Mouse (Mus musculus) forebrain, embryonic 13.5 days (tissue): ENCODE results near the gene Teddm3. TPM values are rescaled to one million over a fixed set of nuclear protein-coding genes. Genes with fewer than 3 reads are reported as not detected.
A peak's percentile ranks its signal among the peaks of the same experiment; 100 is the strongest.
"Not testable (repeated sequence)": the region's sequence is repeated elsewhere in the genome, so short reads cannot be mapped to it uniquely, and the experiment has no call there.

ENCODE experiments used
- ATAC-seq: fragments of 200-750 bp; cut with Nextera tagmentation; 2 replicates; pipeline ENCODE4 v1.8.0; 2017
- H3K27ac ChIP-seq: fragments of 300-500 bp; sonication (generic); 2 replicates; pipeline ENCODE4 v1.5.1; 2015; ENCODE audit warnings: inconsistent platforms, mild to moderate bottlenecking, moderate library complexity
- H3K27me3 ChIP-seq: fragments of 300-500 bp; sonication (generic); 2 replicates; pipeline ENCODE4 v1.6.1; 2015; ENCODE audit warnings: mild to moderate bottlenecking, inconsistent platforms
- H3K36me3 ChIP-seq: fragments of 300-500 bp; sonication (generic); 2 replicates; pipeline ENCODE4 v1.6.1; 2015; ENCODE audit warnings: mild to moderate bottlenecking, inconsistent platforms; ENCODE audit not compliant: poor library complexity, severe bottlenecking
- H3K4me1 ChIP-seq: fragments of 300-500 bp; sonication (generic); 2 replicates; pipeline ENCODE4 v1.6.1; 2015; ENCODE audit warnings: inconsistent platforms
- H3K4me2 ChIP-seq: fragments of 300-500 bp; sonication (generic); 2 replicates; pipeline ENCODE4 v1.6.1; 2015; ENCODE audit warnings: inconsistent platforms, mild to moderate bottlenecking, moderate library complexity
- H3K4me3 ChIP-seq: fragments of 300-500 bp; sonication (generic); 2 replicates; pipeline ENCODE4 v1.5.1; 2015; ENCODE audit warnings: mild to moderate bottlenecking, inconsistent platforms
- H3K9ac ChIP-seq: fragments of 300-500 bp; sonication (generic); 2 replicates; pipeline ENCODE4 v1.6.1; 2015; ENCODE audit warnings: mild to moderate bottlenecking, inconsistent platforms
- H3K9me3 ChIP-seq: fragments of 300-500 bp; sonication (generic); replicated peaks from 2 replicates; pipeline ENCODE4 v1.6.1; 2016; ENCODE audit warnings: inconsistent platforms
- WGBS: fragments of 180-500 bp; shearing (Covaris S2); methylation state at CpG from one replicate; pipeline ENCODE4 v1.1.7; 2015; 5-methylcytosine and 5-hydroxymethylcytosine counted together
- polyA plus RNA-seq: library from polyadenylated mRNA; unstranded; fragments of >200 nt; fragmentation: Nextera tagmentation; extraction: Ambion mirVana; gene quantifications from 2 replicates; pipeline ENCODE4 v1.2.1, GENCODE M21; 2015

Gene Teddm3
- polyA plus RNA-seq, 1 experiment from 2014 or later = not detected

- no peak for ATAC-seq
- no peak overlapping the region; the same call in 1 of the 2 replicates for H3K27ac ChIP-seq
These were observed 33.8 kb upstream of the Teddm3 start for GRCm38 (mm10) chr16:21187568-21187967.

GRCm38 (mm10) chr16:21184697-21185096, 30.9 kb upstream of the Teddm3 start:
- Histone ChIP-seq H3K4me1 (peaks cover 7% of the 10 kb centered on the region; the same call in 1 of the 2 replicates), H3K9me3 (no peaks in the 10 kb centered on the region), H3K36me3 (no peaks in the 10 kb centered on the region), H3K27ac (no peak overlapping the region), H3K4me2 (no peak overlapping the region), H3K27me3 (no peaks in the 10 kb centered on the region), H3K4me3 (no peak overlapping the region), H3K9ac (no peak overlapping the region)
- no peak for ATAC-seq

More at GRCm38 (mm10) chr16:21187568-21187967, 33.8 kb upstream of the Teddm3 start:
- Histone ChIP-seq H3K36me3 (no peaks in the 10 kb centered on the region), H3K4me3 (no peak overlapping the region), H3K4me2 (no peak overlapping the region), H3K9me3 (no peaks in the 10 kb centered on the region), H3K9ac (no peak overlapping the region), H3K27me3 (no peaks in the 10 kb centered on the region), H3K4me1 (peaks cover 7% of the 10 kb centered on the region; the same call in 1 of the 2 replicates)
- WGBS = 42% methylated on average over 7 of the region's 7 CpGs

DNA sequence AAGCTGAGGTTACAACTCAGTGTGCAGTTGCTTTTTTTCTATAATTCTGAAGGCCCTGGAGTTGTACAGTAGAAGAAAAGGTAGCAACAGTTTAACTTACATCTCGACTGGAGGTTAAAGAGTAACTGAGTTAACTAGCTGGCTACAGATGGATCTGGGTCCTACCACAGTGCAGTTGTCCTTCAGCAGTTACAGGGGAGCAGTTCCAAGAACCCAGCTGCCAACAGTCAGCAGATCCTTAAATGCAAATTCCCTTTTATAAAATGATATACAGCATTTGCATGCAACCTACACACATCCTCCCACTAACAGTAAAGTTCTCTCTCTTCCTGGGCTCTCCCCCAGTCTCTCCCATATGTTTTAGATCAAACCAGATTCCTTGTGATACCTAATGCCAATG, 28.3 kb upstream of the Teddm3 start:
- Histone ChIP-seq H3K36me3 (no peaks in the 10 kb centered on the region), H3K27me3 (no peaks in the 10 kb centered on the region), H3K9me3 (no peaks in the 10 kb centered on the region), H3K4me3 (no peak overlapping the region), H3K4me2 (no peak overlapping the region), H3K4me1 (peaks cover 4% of the 10 kb centered on the region; the same call in 1 of the 2 replicates), H3K27ac (no peak overlapping the region), H3K9ac (no peak overlapping the region)
- ATAC-seq = no peak
- WGBS = 67% methylated on average over 1 of the region's 1 CpGs

GRCm38 (mm10) chr16:21175236-21175635, 21.4 kb upstream of the Teddm3 start:
- WGBS = no CpG with 5 or more reads among the region's 1 CpGs
- no peak for ATAC-seq
- Histone ChIP-seq H3K36me3 (no peaks in the 10 kb centered on the region), H3K27ac (no peak overlapping the region), H3K4me1 (no peaks in the 10 kb centered on the region), H3K9ac (no peak overlapping the region), H3K9me3 (no peaks in the 10 kb centered on the region), H3K4me3 (no peak overlapping the region), H3K4me2 (no peak overlapping the region), H3K27me3 (no peaks in the 10 kb centered on the region)

GRCm38 (mm10) chr16:21168730-21169129, 14.9 kb upstream of the Teddm3 start:
- 91% methylated on average over 13 of the region's 13 CpGs for WGBS

DNA sequence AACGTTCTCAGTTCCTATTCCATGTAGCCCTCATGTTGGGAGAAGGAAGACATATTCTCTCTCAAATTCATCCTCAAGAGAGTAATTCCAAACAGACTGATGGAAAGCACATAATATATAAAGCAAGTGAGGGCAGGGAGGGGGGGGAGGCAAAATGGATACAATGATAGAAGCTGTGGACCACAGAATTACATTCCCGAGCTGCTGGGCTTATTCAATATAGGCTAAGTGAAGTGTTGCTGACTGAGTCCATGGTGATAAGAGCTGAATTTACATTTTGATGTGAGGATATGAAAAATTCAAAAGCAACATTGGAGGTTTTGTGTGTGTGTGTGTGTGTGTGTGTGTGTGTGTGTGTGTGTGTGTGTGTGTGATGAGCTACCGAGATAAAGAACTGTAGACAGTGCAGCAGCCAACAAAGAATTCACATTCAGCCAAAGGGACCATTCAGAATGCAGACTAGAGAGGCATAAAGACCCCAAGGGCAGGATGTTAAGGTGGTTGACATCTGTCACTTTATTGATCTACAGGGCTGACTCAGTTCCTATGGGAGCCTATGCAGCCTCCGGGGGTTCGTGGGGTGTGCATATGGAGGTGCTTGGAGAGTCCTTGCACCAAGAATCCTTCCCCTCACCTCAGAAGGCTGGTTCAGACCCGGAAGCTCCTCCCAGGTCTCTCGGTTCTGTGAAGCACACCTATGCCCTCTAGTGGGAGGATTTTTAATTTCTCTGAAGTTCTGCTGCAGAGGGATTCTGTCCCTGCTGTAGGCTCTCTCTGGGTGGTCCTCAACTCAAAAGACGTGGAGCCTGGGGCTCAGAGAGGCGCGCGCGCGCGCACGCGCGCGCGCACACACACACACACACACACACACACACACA, 11.8 kb upstream of the Teddm3 start:
- not testable (repeated sequence) for H3K4me2 ChIP-seq, H3K27ac ChIP-seq, H3K4me3 ChIP-seq, H3K9ac ChIP-seq, H3K4me1 ChIP-seq, H3K9me3 ChIP-seq, H3K36me3 ChIP-seq, H3K27me3 ChIP-seq
- peak; percentile 75; the same call in 1 of the 2 replicates for ATAC-seq
- 45% methylated on average over 6 of the region's 19 CpGs for WGBS

More at GRCm38 (mm10) chr16:21168730-21169129, 14.9 kb upstream of the Teddm3 start:
- no peaks in the 10 kb centered on the region for H3K36me3 ChIP-seq
- no peak overlapping the region for H3K27ac ChIP-seq
- no peaks in the 10 kb centered on the region for H3K27me3 ChIP-seq
- ATAC-seq = no peak
- H3K4me2 ChIP-seq = no peak overlapping the region
- H3K4me1 ChIP-seq = no peaks in the 10 kb centered on the region
- no peak overlapping the region for H3K4me3 ChIP-seq
- no peak overlapping the region for H3K9ac ChIP-seq
- no peaks in the 10 kb centered on the region for H3K9me3 ChIP-seq

GRCm38 (mm10) chr16:21163423-21163822, 9.6 kb upstream of the Teddm3 start:
- not testable (repeated sequence) for H3K9me3 ChIP-seq, ATAC-seq, H3K4me1 ChIP-seq, H3K36me3 ChIP-seq, H3K4me3 ChIP-seq, H3K9ac ChIP-seq, H3K27me3 ChIP-seq, H3K4me2 ChIP-seq, H3K27ac ChIP-seq
- WGBS = 84% methylated on average over 3 of the region's 3 CpGs

GRCm38 (mm10) chr16:21159226-21159625, 5.4 kb upstream of the Teddm3 start:
- 90% methylated on average over 1 of the region's 1 CpGs for WGBS
- H3K9me3 ChIP-seq, H3K4me2 ChIP-seq, H3K9ac ChIP-seq, H3K36me3 ChIP-seq, H3K4me1 ChIP-seq, H3K4me3 ChIP-seq, H3K27me3 ChIP-seq, ATAC-seq, H3K27ac ChIP-seq: not testable (repeated sequence)

- not testable (repeated sequence) for H3K4me2 ChIP-seq, H3K27me3 ChIP-seq, H3K9me3 ChIP-seq, H3K4me1 ChIP-seq, H3K9ac ChIP-seq, ATAC-seq, H3K36me3 ChIP-seq, H3K4me3 ChIP-seq, H3K27ac ChIP-seq
These were observed 2.5 kb upstream of the Teddm3 start for GRCm38 (mm10) chr16:21156261-21156660.

GRCm38 (mm10) chr16:21151564-21152361, 2.0 kb downstream of the Teddm3 start:
- no peak overlapping the region for H3K9ac ChIP-seq
- H3K4me2 ChIP-seq = no peak overlapping the region
- H3K27me3 ChIP-seq = no peaks in the 10 kb centered on the region
- no peak overlapping the region for H3K27ac ChIP-seq
- ATAC-seq = no peak
- no peaks in the 10 kb centered on the region for H3K36me3 ChIP-seq
- H3K4me1 ChIP-seq = no peaks in the 10 kb centered on the region
- H3K4me3 ChIP-seq = no peak overlapping the region
- 76% methylated on average over 4 of the region's 4 CpGs for WGBS
- H3K9me3 ChIP-seq = no peaks in the 10 kb centered on the region

GRCm38 (mm10) chr16:21149896-21150295, 3.9 kb downstream of the Teddm3 start:
- no peaks in the 10 kb centered on the region for H3K9me3 ChIP-seq
- no peak overlapping the region for H3K27ac ChIP-seq
- H3K36me3 ChIP-seq = no peaks in the 10 kb centered on the region
- no peak overlapping the region for H3K4me2 ChIP-seq
- ATAC-seq = no peak
- no peak overlapping the region for H3K4me3 ChIP-seq
- no peaks in the 10 kb centered on the region for H3K27me3 ChIP-seq
- H3K4me1 ChIP-seq = no peaks in the 10 kb centered on the region
- no peak overlapping the region for H3K9ac ChIP-seq

DNA sequence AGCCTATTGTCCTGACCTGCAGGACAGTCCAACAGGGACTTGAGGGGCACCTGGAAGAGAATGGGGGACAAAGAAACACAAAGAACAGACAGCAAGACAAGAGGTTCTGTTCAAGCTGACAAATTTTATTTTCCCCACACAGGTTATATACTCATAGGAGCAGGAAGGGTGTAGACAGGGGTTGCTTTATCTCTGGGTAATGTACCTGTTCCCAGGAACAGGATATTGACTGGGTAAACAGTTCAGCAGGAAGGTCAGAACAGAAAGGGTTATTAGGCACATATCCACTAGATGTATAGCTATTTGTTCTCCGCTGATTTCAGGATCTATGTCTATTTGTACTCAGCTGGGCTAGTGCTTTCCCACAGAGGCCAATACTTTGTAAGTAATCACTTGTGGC, 5.3 kb downstream of the Teddm3 start:
- H3K36me3 ChIP-seq, ATAC-seq, H3K9ac ChIP-seq, H3K27me3 ChIP-seq, H3K4me1 ChIP-seq, H3K9me3 ChIP-seq, H3K4me3 ChIP-seq, H3K4me2 ChIP-seq, H3K27ac ChIP-seq: not testable (repeated sequence)
- 83% methylated on average over 1 of the region's 1 CpGs for WGBS
